Mouse (Mus musculus) ES-E14 (cell line): ENCODE results near the gene Cspg4.

Experiments used
- CHD2 ChIP-seq: IDR thresholded peaks from 2 replicates; pipeline ENCODE4 v1.6.1; 2014; ENCODE audit warnings: mild to moderate bottlenecking, low read depth, low read length, inconsistent platforms
- HCFC1 ChIP-seq: IDR thresholded peaks from 2 replicates; pipeline ENCODE4 v1.6.1; 2012; ENCODE audit warnings: low read length, inconsistent platforms, borderline replicate concordance; ENCODE audit not compliant: insufficient read depth
- MAFK ChIP-seq: IDR thresholded peaks from 2 replicates; pipeline ENCODE4 v1.6.1; 2014; ENCODE audit warnings: mild to moderate bottlenecking, low read depth, low read length, inconsistent platforms; ENCODE audit not compliant: insufficient read depth
- ZC3H11A ChIP-seq: IDR thresholded peaks from 2 replicates; pipeline ENCODE4 v1.6.1; 2012; ENCODE audit warnings: low read depth, mild to moderate bottlenecking, inconsistent platforms, low read length, borderline replicate concordance
- ZNF384 ChIP-seq: IDR thresholded peaks from 2 replicates; pipeline ENCODE4 v1.6.1; 2012; ENCODE audit warnings: low read depth, low read length, inconsistent platforms

DNA sequence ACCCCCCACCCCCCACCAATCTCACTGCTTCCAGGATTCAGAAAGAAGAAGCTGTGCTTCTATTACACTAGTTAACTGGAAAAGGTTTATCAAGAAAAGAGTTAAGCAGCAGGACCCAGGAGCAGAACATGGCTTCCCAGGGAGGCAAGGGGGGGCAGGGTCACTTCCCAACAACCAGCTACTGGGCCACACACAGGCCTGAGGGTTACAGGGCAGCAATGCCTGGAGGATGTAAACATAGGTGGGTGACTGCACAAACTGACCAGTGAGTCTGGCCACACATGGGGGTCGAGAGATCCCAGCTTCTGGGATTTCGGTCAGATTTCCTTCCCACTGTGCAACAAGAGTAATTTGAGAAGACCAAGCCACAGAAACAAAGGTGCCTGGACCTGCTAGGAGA, 52.3 kb downstream of the Cspg4 start:
- TF ChIP-seq HCFC1 (no peak), MAFK (no peak), CHD2 (no peak), ZC3H11A (no peak), ZNF384 (no peak)
